Mouse (Mus musculus) adipose tissue, adult 10 weeks (tissue): Measurements from ENCODE around the gene Elp1. TPM values are rescaled to one million over a fixed set of nuclear protein-coding genes. Genes with fewer than 3 reads are reported as not detected.

Experiments
- polyA plus RNA-seq: library from polyadenylated mRNA; stranded (reverse); fragments of 350-450 nt; fragmentation: Illumina TruSeq; extraction: RNeasy Lipid Tissue Mini Kit (QIAGEN cat#74804); gene quantifications from one replicate; pipeline ENCODE4 v1.2.3, GENCODE M21; 2014; ENCODE audit warnings: low read depth, low replicate concordance

The Elp1 gene
- polyA plus RNA-seq, result 22.6 TPM

DNA sequence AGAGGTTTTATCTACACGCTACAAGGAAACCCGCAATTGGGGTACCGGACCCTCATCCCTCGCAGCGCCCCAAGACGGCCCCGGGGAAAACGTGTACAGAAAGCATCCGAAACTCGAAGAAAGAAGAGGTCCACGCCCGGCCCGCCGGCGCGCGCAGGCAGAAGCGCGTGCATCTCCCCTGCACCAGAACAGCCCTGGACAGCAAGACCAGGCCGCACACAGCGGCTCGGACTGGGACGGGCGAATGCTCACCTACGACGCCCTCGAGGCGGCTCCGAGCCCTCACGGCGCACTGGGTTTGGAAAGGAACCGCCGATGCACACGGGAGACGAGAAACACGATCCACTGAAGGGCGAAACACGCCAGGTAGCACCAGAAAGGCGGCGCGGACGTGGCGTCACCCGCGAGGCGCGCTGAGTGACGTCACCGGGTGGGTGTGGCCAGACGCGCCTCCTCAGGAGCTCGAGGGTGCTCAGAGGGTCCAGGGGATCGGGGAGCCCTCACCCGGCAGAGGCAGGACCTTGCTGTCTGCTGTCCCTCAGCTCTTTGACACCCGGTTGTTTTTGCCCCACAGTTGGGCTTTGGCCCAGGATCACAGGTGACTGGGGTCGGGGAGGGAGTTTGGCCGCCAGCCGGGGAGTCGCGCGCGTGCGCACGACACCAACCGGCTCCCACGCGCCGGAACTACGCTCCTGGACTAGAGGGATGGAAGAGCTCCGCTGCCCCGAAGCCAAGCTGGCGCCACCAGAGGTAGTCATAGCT is at the start of gene Elp1, which contains the start of gene Fam206a:
TSS of gene Elp1 (minus strand) at position 425 of the 762 bp plus-strand sequence.
TSS of gene Fam206a (plus strand) at position 439 of the 762 bp plus-strand sequence.

DNA sequence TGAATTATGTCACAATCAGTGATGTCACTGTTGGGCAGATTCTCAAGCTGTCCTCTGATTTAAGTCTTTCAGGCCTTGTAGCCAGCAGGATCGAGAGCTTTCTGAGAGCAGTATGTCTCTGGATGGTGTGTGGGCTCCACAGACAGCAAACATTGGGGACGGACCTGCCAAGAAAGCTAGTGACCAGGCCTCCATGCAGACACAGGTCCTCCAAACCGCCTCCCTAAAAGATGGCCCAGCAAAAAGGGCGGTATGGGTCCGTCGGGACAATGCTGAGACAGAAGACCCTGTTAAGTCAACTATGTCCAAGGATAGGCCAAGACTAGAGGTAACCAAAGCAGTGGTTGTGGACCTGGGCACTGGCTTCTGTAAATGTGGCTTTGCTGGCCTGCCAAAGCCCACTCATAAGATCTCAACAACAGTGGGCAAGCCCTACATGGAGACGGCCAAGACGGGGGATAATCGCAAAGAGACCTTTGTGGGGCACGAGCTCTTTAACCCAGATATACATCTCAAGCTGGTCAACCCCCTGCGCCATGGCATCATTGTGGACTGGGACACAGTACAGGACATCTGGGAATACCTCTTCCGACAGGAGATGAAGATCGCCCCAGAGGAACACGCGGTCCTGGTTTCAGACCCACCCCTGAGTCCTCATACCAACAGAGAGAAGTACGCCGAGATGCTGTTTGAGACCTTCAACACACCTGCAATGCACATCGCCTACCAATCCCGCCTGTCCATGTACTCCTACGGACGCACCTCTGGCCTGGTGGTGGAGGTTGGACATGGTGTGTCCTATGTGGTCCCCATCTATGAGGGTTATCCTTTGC is 58.6 kb downstream of the Elp1 start, which contains the start of gene Actl7a:
TSS of gene Actl7a (plus strand) at position 51 of the 833 bp plus-strand sequence.

DNA sequence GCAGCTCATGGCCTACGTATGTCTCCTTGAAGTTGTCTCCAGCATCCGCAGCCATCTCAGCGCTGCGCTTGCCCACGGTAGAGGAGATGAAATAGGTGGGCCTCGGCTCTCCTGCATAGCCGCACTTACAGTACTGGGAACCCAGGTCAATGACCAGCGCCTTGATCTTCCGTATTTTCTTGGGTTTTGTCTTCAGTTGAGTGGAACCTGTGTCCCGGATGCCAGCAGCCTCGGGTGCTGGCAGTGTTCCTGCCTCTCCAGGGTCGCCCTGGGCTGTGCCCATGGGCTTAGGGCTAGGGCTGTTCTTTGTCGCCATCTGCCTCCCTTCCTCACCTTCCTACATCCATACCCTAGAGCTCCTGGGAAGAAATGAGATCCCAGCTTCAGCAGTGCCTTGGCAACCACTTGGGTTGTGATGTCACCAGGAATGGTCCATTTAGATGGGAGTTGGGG is 61.1 kb downstream of the Elp1 start, which contains the start of gene Actl7b:
TSS of gene Actl7b (minus strand) at position 403 of the 453 bp plus-strand sequence.

DNA sequence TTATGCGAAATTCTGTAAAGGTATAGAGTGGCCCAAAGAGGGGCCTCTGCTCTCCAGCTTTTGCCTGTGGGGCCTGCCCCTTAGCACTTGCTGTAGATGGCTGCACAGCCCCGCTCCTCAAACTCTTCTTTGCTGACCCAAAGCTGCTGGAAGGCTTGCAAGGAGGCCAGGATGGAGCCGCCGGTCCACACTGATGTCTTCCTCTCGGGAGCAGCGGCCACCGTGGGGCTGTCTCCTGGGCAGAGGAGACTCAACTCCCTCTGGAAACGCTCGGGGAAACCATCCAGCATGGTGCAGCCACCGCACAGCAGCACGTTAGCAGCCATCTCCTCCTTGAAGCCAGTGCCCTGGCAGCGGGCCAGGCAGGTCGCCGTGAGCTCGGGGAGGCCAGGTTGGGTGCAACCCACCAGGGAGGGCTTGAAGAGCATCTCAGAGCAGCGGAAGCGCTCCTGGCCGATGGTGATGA is 62.1 kb downstream of the Elp1 start, which contains the start of gene Gm26657:
TSS of gene Gm26657 (plus strand) at position 51 of the 466 bp plus-strand sequence.

Other genes with a start within 250 kb of the Elp1 start
- gene Gm26657, start 62.3 kb downstream of the Elp1 start, polyA plus RNA-seq, result not detected
- 8.8 TPM for gene Actl7b, start 60.9 kb downstream of the Elp1 start, polyA plus RNA-seq
- 7.2 TPM for gene Actl7a, start 58.9 kb downstream of the Elp1 start, polyA plus RNA-seq
- gene Fam206a, start within 50 bp of the Elp1 start, polyA plus RNA-seq, result 9.6 TPM
- gene Ctnnal1, start 62.9 kb upstream of the Elp1 start, polyA plus RNA-seq, result 18.7 TPM
- 14.2 TPM for gene Tmem245, start 145.1 kb upstream of the Elp1 start, polyA plus RNA-seq
- not detected for gene Frrs1l, start 188.1 kb upstream of the Elp1 start, polyA plus RNA-seq